Mouse (Mus musculus) myocyte (in vitro differentiated cells): ENCODE measurements around the gene Asb16.

Source experiments
- CEBPB ChIP-seq: IDR thresholded peaks from 2 replicates; pipeline ENCODE4 v1.6.1; 2011; ENCODE audit warnings: mild to moderate bottlenecking, moderate library complexity; ENCODE audit not compliant: poor library complexity, insufficient read depth, severe bottlenecking
- E2F4 ChIP-seq: IDR thresholded peaks from one replicate; pipeline ENCODE4 v1.6.1; 2011; ENCODE audit warnings: mild to moderate bottlenecking, control low read depth, moderate library complexity; ENCODE audit not compliant: insufficient read depth
- MAX ChIP-seq: IDR thresholded peaks from one replicate; pipeline ENCODE4 v1.6.1; 2011; ENCODE audit warnings: low read depth, mild to moderate bottlenecking, control low read depth
- MYOD1 ChIP-seq, 3 experiments: IDR thresholded peaks; one replicate each; pipeline ENCODE4 v1.6.1; 2011; ENCODE audit warnings: control low read depth in 2 of 3, low read depth in 2 of 3, mild to moderate bottlenecking in 2 of 3, moderate library complexity in 1 of 3; ENCODE audit not compliant: insufficient read length in 2 of 3, control insufficient read depth in 1 of 3
- MYOG ChIP-seq, 3 experiments: IDR thresholded peaks; one replicate each; pipeline ENCODE4 v1.6.1; 2011; ENCODE audit warnings: control low read depth in 2 of 3, low read depth in 2 of 3, mild to moderate bottlenecking in 2 of 3; ENCODE audit not compliant: insufficient read length in 2 of 3, control insufficient read depth in 1 of 3, insufficient read depth in 1 of 3
- POLR2A ChIP-seq: IDR thresholded peaks from one replicate; pipeline ENCODE4 v1.6.1; 2011; ENCODE audit warnings: low read depth, mild to moderate bottlenecking, control low read depth, moderate library complexity; ENCODE audit not compliant: insufficient read length
- POLR2AphosphoS2 ChIP-seq: IDR thresholded peaks from one replicate; pipeline ENCODE4 v1.6.1; 2011; ENCODE audit warnings: low read depth, control low read depth; ENCODE audit not compliant: insufficient read length
- REST ChIP-seq: IDR thresholded peaks from one replicate; pipeline ENCODE4 v1.6.1; 2011; ENCODE audit warnings: mild to moderate bottlenecking, control low read depth, moderate library complexity; ENCODE audit not compliant: insufficient read depth, insufficient read length
- SRF ChIP-seq: IDR thresholded peaks from one replicate; pipeline ENCODE4 v1.6.1; 2011; ENCODE audit warnings: low read depth; ENCODE audit not compliant: control insufficient read depth, insufficient read length
- TCF12 ChIP-seq: IDR thresholded peaks from one replicate; pipeline ENCODE4 v1.6.1; 2011; ENCODE audit warnings: mild to moderate bottlenecking, control low read depth; ENCODE audit not compliant: poor library complexity, insufficient read depth, severe bottlenecking
- TCF3 ChIP-seq: IDR thresholded peaks from one replicate; pipeline ENCODE4 v1.6.1; 2011; ENCODE audit warnings: low read depth, control low read depth; ENCODE audit not compliant: insufficient read length
- USF1 ChIP-seq: IDR thresholded peaks from one replicate; pipeline ENCODE4 v1.6.1; 2011; ENCODE audit warnings: low read depth, mild to moderate bottlenecking, control low read depth, moderate library complexity

DNA sequence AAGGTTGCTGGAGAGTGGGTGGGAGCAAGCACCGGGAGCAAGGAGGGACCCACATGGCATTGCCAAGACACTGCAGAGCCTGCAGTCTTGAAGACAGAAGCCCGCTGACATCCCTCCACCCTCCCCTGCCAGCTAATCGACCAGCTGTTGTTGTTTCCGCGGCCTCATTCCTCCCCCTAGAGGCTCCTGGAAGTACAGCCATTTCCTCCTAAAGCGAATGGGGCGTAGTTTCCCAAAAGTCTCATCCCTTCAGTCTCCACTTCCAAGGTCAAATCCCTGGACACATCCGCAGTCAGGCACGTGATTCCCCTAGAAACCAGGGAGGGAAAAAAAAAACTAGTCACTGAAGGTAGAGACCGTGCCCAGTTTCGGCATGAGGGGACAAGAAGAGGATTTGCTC lies 1.1 kb upstream of the Asb16 start:
- TF ChIP-seq CEBPB = no peak
- TF ChIP-seq POLR2A = no peak
- no peak for TF ChIP-seq POLR2AphosphoS2
- TF ChIP-seq TCF12 = no peak
- no peak for TF ChIP-seq MAX
- TF ChIP-seq USF1 = peak; percentile 37
- peak in 2 of 3 experiments; percentile 60 to 76 for TF ChIP-seq MYOG (IDR thresholded peaks at IDR 0.05; ENCODE audit: control insufficient read depth in 1 of 3, insufficient read depth in 1 of 3, insufficient read length in 2 of 3, low read depth in 2 of 3)
- peak in 2 of 3 experiments; percentile 53 to 66 for TF ChIP-seq MYOD1 (IDR thresholded peaks at IDR 0.05; ENCODE audit: control insufficient read depth in 1 of 3, insufficient read length in 2 of 3, low read depth in 2 of 3)
- no peak for TF ChIP-seq TCF3
- TF ChIP-seq E2F4 = no peak
- no peak for TF ChIP-seq REST
- peak; percentile 17 for TF ChIP-seq SRF
